Mouse (Mus musculus) hindbrain, embryonic 16.5 days (tissue): ENCODE measurements around the gene Hspb7. TPM values are rescaled to one million over a fixed set of nuclear protein-coding genes. Genes with fewer than 3 reads are reported as not detected.
A peak's percentile ranks its signal among the peaks of the same experiment; 100 is the strongest.

ENCODE experiments used
- ATAC-seq: fragments of 200-750 bp; cut with Nextera tagmentation; 2 replicates; pipeline ENCODE4 v1.8.0; 2017; ENCODE audit warnings: moderate TSS enrichment, moderate library complexity
- H3K27ac ChIP-seq: fragments of 300-500 bp; sonication (generic); 2 replicates; pipeline ENCODE4 v1.5.1; 2014; ENCODE audit warnings: low read depth, mild to moderate bottlenecking, control low read depth, low read length, moderate library complexity
- H3K27me3 ChIP-seq: fragments of 300-500 bp; sonication (generic); replicated peaks from 2 replicates; pipeline ENCODE4 v1.6.1; 2014; ENCODE audit warnings: low read length; ENCODE audit not compliant: control insufficient read depth, insufficient read depth
- H3K36me3 ChIP-seq: fragments of 300-500 bp; sonication (generic); 2 replicates; pipeline ENCODE4 v1.6.1; 2014; ENCODE audit warnings: mild to moderate bottlenecking, low read length, moderate library complexity, mixed read lengths; ENCODE audit not compliant: control insufficient read depth, insufficient read depth
- H3K4me1 ChIP-seq: fragments of 300-500 bp; sonication (generic); 2 replicates; pipeline ENCODE4 v1.6.1; 2014; ENCODE audit warnings: low read depth, low read length; ENCODE audit not compliant: control insufficient read depth, insufficient read depth
- H3K4me2 ChIP-seq: fragments of 300-500 bp; sonication (generic); 2 replicates; pipeline ENCODE4 v1.6.1; 2014; ENCODE audit warnings: mild to moderate bottlenecking, low read length, control low read depth, moderate library complexity
- H3K4me3 ChIP-seq: fragments of 300-500 bp; sonication (generic); 2 replicates; pipeline ENCODE4 v1.5.1; 2014; ENCODE audit warnings: mild to moderate bottlenecking, low read length, control low read depth, moderate library complexity
- H3K9ac ChIP-seq: fragments of 300-500 bp; sonication (generic); 2 replicates; pipeline ENCODE4 v1.6.1; 2014; ENCODE audit warnings: low read depth, mild to moderate bottlenecking, control low read depth, low read length, moderate library complexity
- H3K9me3 ChIP-seq: fragments of 300-500 bp; sonication (generic); 2 replicates; pipeline ENCODE4 v1.6.1; 2014; ENCODE audit warnings: mild to moderate bottlenecking, low read length, moderate library complexity; ENCODE audit not compliant: control insufficient read depth
- WGBS: fragments of 180-500 bp; shearing (Covaris S2); extraction: QIAGEN DNeasy Blood & Tissue Kit; methylation state at CpG from one replicate; pipeline ENCODE4 v1.1.7; 2014; 5-methylcytosine and 5-hydroxymethylcytosine counted together
- polyA plus RNA-seq: library from polyadenylated mRNA; unstranded; fragments of >200 nt; fragmentation: Nextera tagmentation; extraction: Ambion mirVana; gene quantifications from 2 replicates; pipeline ENCODE4 v1.2.1, GENCODE M21; 2015

The Hspb7 gene
- polyA plus RNA-seq, result 0.09 and 0.66 TPM in 2 replicates

- no peak within 1 kb of the TSS for H3K9ac ChIP-seq
- WGBS, result 63% methylated on average over 9 of the region's 9 CpGs
- no peaks in the 10 kb centered on the region for H3K27me3 ChIP-seq
- H3K27ac ChIP-seq, result no peak within 1 kb of the TSS
- H3K4me1 ChIP-seq, result peaks cover 3% of the 10 kb centered on the region; the same call in 1 of the 2 replicates
- no peak within 1 kb of the TSS for H3K4me2 ChIP-seq
- H3K36me3 ChIP-seq, result no peaks in the 10 kb centered on the region
- H3K4me3 ChIP-seq, result no peak within 1 kb of the TSS
- no peaks in the 10 kb centered on the region for H3K9me3 ChIP-seq
- ATAC-seq, result no peak
Observed at GRCm38 (mm10) chr4:141420192-141420829, at the start of gene Hspb7. Gene Hspb7, plus strand, starts transcription at chr4:141420779.

- H3K9me3 ChIP-seq, result no peaks in the 10 kb centered on the region
- ATAC-seq, result no peak
- H3K36me3 ChIP-seq, result no peaks in the 10 kb centered on the region
- H3K4me1 ChIP-seq, result peaks cover 7% of the 10 kb centered on the region; the same call in 1 of the 2 replicates
- 88% methylated on average over 5 of the region's 5 CpGs for WGBS
- no peak overlapping the region for H3K27ac ChIP-seq
- H3K4me2 ChIP-seq, result no peak overlapping the region
- no peaks in the 10 kb centered on the region for H3K27me3 ChIP-seq
- no peak overlapping the region for H3K4me3 ChIP-seq
- H3K9ac ChIP-seq, result no peak overlapping the region
Observed at GRCm38 (mm10) chr4:141372426-141372825, 48.2 kb upstream of the Hspb7 start.

DNA sequence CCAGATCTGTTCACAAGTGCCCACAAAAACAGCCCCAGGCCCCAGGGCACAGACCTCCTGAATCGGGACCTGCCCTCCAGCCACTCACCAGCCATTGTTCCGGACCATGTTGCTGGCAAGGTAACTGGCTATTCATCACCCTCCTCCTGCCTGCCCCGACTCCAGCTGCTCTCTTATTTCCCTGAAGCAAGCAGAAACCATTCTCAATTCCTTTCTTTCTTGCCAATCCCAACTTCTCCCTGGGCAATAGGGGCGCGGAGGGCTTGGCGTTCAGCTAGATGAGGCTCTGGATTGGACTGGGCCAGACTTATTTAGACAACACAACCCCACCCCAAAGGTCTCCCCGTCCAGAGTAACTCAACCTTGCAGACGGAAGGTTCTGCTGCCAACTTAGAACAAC is 40.9 kb upstream of the Hspb7 start:
- H3K36me3 ChIP-seq, result peaks cover 6% of the 10 kb centered on the region; the same call in 1 of the 2 replicates
- 47% methylated on average over 8 of the region's 8 CpGs for WGBS
- peaks cover 32% of the 10 kb centered on the region for H3K27me3 ChIP-seq
- no peak overlapping the region for H3K27ac ChIP-seq
- no peak overlapping the region for H3K4me3 ChIP-seq
- no peak overlapping the region for H3K4me2 ChIP-seq
- H3K9ac ChIP-seq, result no peak overlapping the region
- H3K9me3 ChIP-seq, result no peaks in the 10 kb centered on the region
- ATAC-seq, result no peak
- H3K4me1 ChIP-seq, result 0 out of 2 replicates have a peak, but pooled peaks cover 2% of the 10 kb centered on the region

DNA sequence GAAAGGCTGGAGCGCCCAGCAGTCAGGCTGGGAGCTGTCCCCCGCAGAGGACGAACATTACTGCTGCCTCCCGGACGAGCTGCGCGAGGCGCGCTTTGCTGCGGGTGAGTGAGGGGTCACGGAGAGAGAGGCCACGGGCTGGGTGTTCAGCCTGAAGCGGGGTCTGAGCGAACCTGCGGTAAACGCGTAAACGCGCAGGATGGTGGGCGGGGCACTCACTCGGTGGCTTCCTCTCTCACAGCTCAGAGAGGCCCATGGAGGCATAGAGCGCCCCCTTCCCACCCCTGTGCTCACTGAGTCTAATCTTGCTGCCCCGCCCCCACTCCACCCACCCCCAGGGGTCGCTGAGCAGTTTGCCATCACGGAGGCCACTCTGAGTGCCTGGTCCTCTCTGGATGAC is 38.2 kb upstream of the Hspb7 start:
- peak overlapping the region; percentile 22; the same call in 1 of the 2 replicates for H3K4me3 ChIP-seq
- WGBS, result 5% methylated on average over 24 of the region's 25 CpGs
- H3K27ac ChIP-seq, result no peak overlapping the region
- H3K9ac ChIP-seq, result peak overlapping the region; percentile 7; the same call in 1 of the 2 replicates
- peaks cover 6% of the 10 kb centered on the region; the same call in 1 of the 2 replicates for H3K36me3 ChIP-seq
- no peaks in the 10 kb centered on the region for H3K9me3 ChIP-seq
- peak overlapping the region; percentile 55 for H3K4me2 ChIP-seq
- H3K27me3 ChIP-seq, result peaks cover 33% of the 10 kb centered on the region
- 0 out of 2 replicates have a peak, but pooled peaks cover 2% of the 10 kb centered on the region for H3K4me1 ChIP-seq
- no peak for ATAC-seq

DNA sequence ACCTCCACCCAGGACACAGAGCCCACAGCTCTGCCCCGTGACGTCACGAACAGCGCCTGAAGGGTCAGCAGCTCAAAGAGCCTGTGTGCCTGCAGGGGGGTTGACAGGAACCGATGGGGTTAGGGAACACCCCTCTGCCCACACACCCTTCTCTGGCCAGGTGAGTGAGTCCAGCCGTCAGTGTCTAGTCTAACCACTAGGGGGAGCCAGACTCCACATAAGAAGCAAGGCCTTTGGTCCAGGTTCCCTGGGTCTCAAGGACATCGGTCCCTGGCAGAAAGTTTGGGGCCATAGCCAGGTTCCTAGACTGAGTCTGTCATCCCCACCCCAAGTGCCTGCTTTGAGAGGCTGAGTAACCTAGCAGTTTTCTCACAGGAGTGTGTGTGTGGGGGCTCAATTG is 35.3 kb upstream of the Hspb7 start:
- H3K36me3 ChIP-seq, result peaks cover 6% of the 10 kb centered on the region; the same call in 1 of the 2 replicates
- WGBS, result 1% methylated on average over 7 of the region's 7 CpGs
- peaks cover 33% of the 10 kb centered on the region for H3K27me3 ChIP-seq
- 0 out of 2 replicates have a peak, but pooled peaks cover 2% of the 10 kb centered on the region for H3K4me1 ChIP-seq
- no peak overlapping the region for H3K4me2 ChIP-seq
- H3K4me3 ChIP-seq, result no peak overlapping the region
- ATAC-seq, result 0 out of 2 replicates have a peak, but pooled peaks have one; percentile 13
- no peak overlapping the region for H3K27ac ChIP-seq
- no peak overlapping the region for H3K9ac ChIP-seq
- H3K9me3 ChIP-seq, result no peaks in the 10 kb centered on the region

DNA sequence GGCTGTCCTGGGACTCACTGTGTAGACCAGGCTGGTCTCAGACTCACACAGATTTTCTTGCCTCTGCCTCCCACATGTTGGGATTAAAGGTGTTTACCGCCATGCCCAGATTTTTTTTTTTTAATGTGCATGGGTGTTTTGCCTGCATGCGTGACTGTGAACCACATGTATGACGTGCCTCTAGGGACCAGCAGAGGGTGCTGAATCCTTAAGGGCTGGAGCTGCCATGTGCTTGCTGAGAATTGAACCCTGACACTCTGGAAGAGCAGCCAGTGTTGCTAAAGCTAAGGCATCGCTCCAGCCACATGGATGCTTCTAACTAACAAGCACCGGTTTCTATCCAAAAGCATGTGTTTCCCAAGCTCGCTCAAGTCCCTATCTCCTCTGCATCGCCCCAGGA is 34.4 kb upstream of the Hspb7 start:
- no peak overlapping the region for H3K4me2 ChIP-seq
- 69% methylated on average over 7 of the region's 7 CpGs for WGBS
- H3K27me3 ChIP-seq, result peaks cover 29% of the 10 kb centered on the region
- no peak overlapping the region for H3K9ac ChIP-seq
- H3K4me3 ChIP-seq, result no peak overlapping the region
- H3K4me1 ChIP-seq, result 0 out of 2 replicates have a peak, but pooled peaks cover 2% of the 10 kb centered on the region
- no peaks in the 10 kb centered on the region for H3K9me3 ChIP-seq
- no peak for ATAC-seq
- H3K27ac ChIP-seq, result no peak overlapping the region
- no peaks in the 10 kb centered on the region for H3K36me3 ChIP-seq

DNA sequence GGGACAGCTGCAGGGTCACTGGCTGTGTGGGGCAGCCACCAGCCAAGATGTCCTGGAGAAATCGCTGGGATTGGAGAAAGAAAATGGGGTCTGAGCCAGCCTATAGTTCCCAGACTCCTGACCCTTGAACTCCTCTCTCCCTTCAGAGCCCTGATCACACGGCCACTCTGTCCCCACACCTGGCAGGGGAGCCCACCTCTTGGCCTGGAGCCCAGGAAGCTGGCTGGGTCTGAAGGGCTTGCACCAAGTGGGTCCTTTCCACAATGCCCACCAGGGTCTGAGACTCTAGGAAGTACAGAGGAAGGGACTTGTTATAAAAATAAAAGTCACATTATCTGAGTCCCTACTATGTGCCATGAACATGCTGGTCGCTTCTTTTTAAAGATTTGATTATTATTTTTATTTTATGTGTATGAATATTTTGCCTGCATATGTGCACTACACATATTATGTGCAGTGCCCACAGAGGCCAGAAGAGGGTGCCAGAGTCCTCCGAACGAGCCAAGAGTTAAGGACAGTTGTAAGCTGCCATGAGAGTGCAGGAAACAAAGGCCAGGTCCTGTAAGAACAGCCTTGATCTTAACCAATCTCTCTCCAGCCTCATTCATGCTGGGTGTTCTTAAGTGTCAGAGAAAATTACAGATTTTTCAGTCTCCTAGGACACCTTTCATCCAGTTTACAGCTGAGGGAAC is 33.3 kb upstream of the Hspb7 start:
- Histone ChIP-seq H3K36me3 (no peaks in the 10 kb centered on the region), H3K4me3 (no peak overlapping the region), H3K4me2 (no peak overlapping the region), H3K9ac (no peak overlapping the region), H3K27me3 (peaks cover 23% of the 10 kb centered on the region), H3K27ac (no peak overlapping the region), H3K4me1 (0 out of 2 replicates have a peak, but pooled peaks cover 1% of the 10 kb centered on the region), H3K9me3 (no peaks in the 10 kb centered on the region)
- no peak for ATAC-seq
- WGBS, result 15% methylated on average over 5 of the region's 5 CpGs

- Histone ChIP-seq H3K4me2 (no peak overlapping the region), H3K4me3 (no peak overlapping the region), H3K9me3 (no peaks in the 10 kb centered on the region), H3K36me3 (no peaks in the 10 kb centered on the region), H3K9ac (no peak overlapping the region), H3K27me3 (peaks cover 16% of the 10 kb centered on the region), H3K4me1 (no peaks in the 10 kb centered on the region), H3K27ac (no peak overlapping the region)
- 73% methylated on average over 5 of the region's 5 CpGs for WGBS
- no peak for ATAC-seq
Observed at GRCm38 (mm10) chr4:141387933-141388332, 32.6 kb upstream of the Hspb7 start.
